Mouse (Mus musculus) spleen, adult 18-20 months (tissue): ENCODE data around the gene Gm7978.
"Not testable (repeated sequence)": the region's sequence is repeated elsewhere in the genome, so short reads cannot be mapped to it uniquely, and the experiment has no call there.

Experiments
- DNase-seq, 2 experiments: peaks; one replicate each; pipeline ENCODE4 v3.0.0; 2022; ENCODE audit warnings: mixed read lengths in 2 of 2

Gene Gm7978

GRCm38 (mm10) chr5:95736073-95736472 is at the start of gene Gm7978:
Gm7978 (minus strand) TSS chr5:95736173.
- not testable (repeated sequence) for DNase-seq

- not testable (repeated sequence) for DNase-seq
These were observed 39.7 kb upstream of the Gm7978 start, which contains the start of gene E330014E10Rik for GRCm38 (mm10) chr5:95775690-95776089. E330014E10Rik (plus strand) TSS chr5:95775990.

- DNase-seq, result not testable (repeated sequence)
These were observed 5.7 kb upstream of the Gm7978 start, which contains the start of gene Gm7982 for GRCm38 (mm10) chr5:95741714-95742113. Gm7982 (plus strand) TSS chr5:95742014.
